27 mouse cellular contexts compared by ENCODE assay signal in genomic region chr6:37665576-37665975, GRCm38 (mm10).
DNase-seq lines count a peak whose midpoint lies in the region; ATAC-seq lines count a peak whose summit lies in the region.
"Had no signal": no experiment of that assay in that cellular context is flagged by ENCODE, and none has a peak within 500 bp of the region (broad histone marks: within the 10 kb centered on the region; RNA-seq: fewer than 3 reads in every experiment).

No protein-coding gene starts in this region.

- H3K27ac ChIP-seq in kidney, embryonic 15.5 days = 0 out of 2 replicates have a peak overlapping the region, but pooled peaks have one; percentile 37
- no peak overlapping the region for H3K27ac ChIP-seq in kidney, embryonic 14.5 days (ENCODE audit: low read depth, low read length)
- H3K27ac ChIP-seq: embryonic facial prominence, embryonic 10.5 days; embryonic facial prominence, embryonic 13.5 days; forebrain, embryonic 12.5 days; forebrain, embryonic 15.5 days; heart, embryonic 15.5 days; hindbrain, embryonic 10.5 days; hindbrain, embryonic 13.5 days had no signal

- no peak overlapping the region for H3K4me2 ChIP-seq in kidney, embryonic 15.5 days
- no peak overlapping the region for H3K4me2 ChIP-seq in kidney, embryonic 14.5 days (replicated peaks; ENCODE audit: low read depth, low read length)
- H3K4me2 ChIP-seq: embryonic facial prominence, embryonic 13.5 days; forebrain, embryonic 12.5 days; forebrain, embryonic 15.5 days; heart, embryonic 12.5 days; heart, embryonic 15.5 days; hindbrain, embryonic 13.5 days had no signal

- peak; percentile 7 for DNase-seq in adrenal gland, postnatal 10 days
- DNase-seq in adrenal gland, adult 18-20 months (ENCODE audit: low spot score in 2 of 2) = no peak
- peak; percentile 21 for DNase-seq in kidney, postnatal 14 days
- DNase-seq in kidney, adult 18-20 months = no peak
- no peak for DNase-seq in layer of hippocampus, postnatal 14 days (ENCODE audit: low spot score in 2 of 2)
- DNase-seq: adrenal gland, adult 2 months; adrenal gland, postnatal 25 days; cerebellum, adult 18-20 months; cerebellum, adult 9-10 months; cerebellum, postnatal 14 days; gastrocnemius, postnatal 25 days; heart, adult 18-20 months; heart, postnatal 10 days; heart, postnatal 36 days had no signal

- no peak for ATAC-seq in kidney, embryonic 15.5 days (replicated peaks; ENCODE audit: low FRiP score)
- ATAC-seq in kidney, embryonic 14.5 days (ENCODE audit: low FRiP score, low TSS enrichment) = no peak
- ATAC-seq: activated CD4-positive, CD25-positive, alpha-beta regulatory T cell, adult 4 months; forebrain, embryonic 15.5 days; hindbrain, embryonic 16.5 days had no signal

- no peaks in the 10 kb centered on the region for H3K9me3 ChIP-seq in kidney, embryonic 15.5 days (replicated peaks)
- no peaks in the 10 kb centered on the region for H3K9me3 ChIP-seq in kidney, embryonic 14.5 days (ENCODE audit: control insufficient read depth, low read length)
- H3K9me3 ChIP-seq: embryonic facial prominence, embryonic 10.5 days; embryonic facial prominence, embryonic 13.5 days; forebrain, embryonic 12.5 days; forebrain, embryonic 15.5 days; heart, embryonic 12.5 days; heart, embryonic 15.5 days; hindbrain, embryonic 10.5 days; hindbrain, embryonic 13.5 days had no signal

- peaks cover 14% of the 10 kb centered on the region for H3K4me1 ChIP-seq in kidney, embryonic 15.5 days
- H3K4me1 ChIP-seq in kidney, embryonic 14.5 days (ENCODE audit: control insufficient read depth, insufficient read depth, low read length) = peaks cover 3% of the 10 kb centered on the region; the same call in 1 of the 2 replicates
- H3K4me1 ChIP-seq: embryonic facial prominence, embryonic 13.5 days; forebrain, embryonic 12.5 days; forebrain, embryonic 15.5 days; heart, embryonic 15.5 days; hindbrain, embryonic 13.5 days had no signal

- 26% methylated on average over 5 of the region's 5 CpGs for WGBS in kidney, embryonic 15.5 days
- 30% methylated on average over 5 of the region's 5 CpGs for WGBS in kidney, embryonic 14.5 days

- no peaks in the 10 kb centered on the region for H3K27me3 ChIP-seq in kidney, embryonic 15.5 days
- H3K27me3 ChIP-seq in kidney, embryonic 14.5 days (ENCODE audit: control insufficient read depth, insufficient read depth, low read length) = no peaks in the 10 kb centered on the region
- H3K27me3 ChIP-seq: embryonic facial prominence, embryonic 13.5 days; forebrain, embryonic 12.5 days; forebrain, embryonic 15.5 days; heart, embryonic 12.5 days; heart, embryonic 15.5 days; hindbrain, embryonic 13.5 days had no signal

- no peak overlapping the region for H3K4me3 ChIP-seq in kidney, embryonic 15.5 days (replicated peaks)
- no peak overlapping the region for H3K4me3 ChIP-seq in kidney, embryonic 14.5 days (ENCODE audit: low read length)
- H3K4me3 ChIP-seq: embryonic facial prominence, embryonic 10.5 days; embryonic facial prominence, embryonic 13.5 days; erythroblast, embryonic 14.5 days; forebrain, embryonic 12.5 days; forebrain, embryonic 15.5 days; heart, embryonic 12.5 days; heart, embryonic 15.5 days; hindbrain, embryonic 10.5 days; hindbrain, embryonic 13.5 days had no signal

- no peak overlapping the region for H3K9ac ChIP-seq in kidney, embryonic 15.5 days
- no peak overlapping the region for H3K9ac ChIP-seq in kidney, embryonic 14.5 days (ENCODE audit: low read depth, low read length)
- H3K9ac ChIP-seq: embryonic facial prominence, embryonic 13.5 days; forebrain, embryonic 12.5 days; forebrain, embryonic 15.5 days; heart, embryonic 12.5 days; heart, embryonic 15.5 days; hindbrain, embryonic 13.5 days had no signal

- no peaks in the 10 kb centered on the region for H3K36me3 ChIP-seq in kidney, embryonic 15.5 days
- H3K36me3 ChIP-seq in kidney, embryonic 14.5 days (ENCODE audit: control insufficient read depth, insufficient read depth, low read length) = no peaks in the 10 kb centered on the region
- H3K36me3 ChIP-seq: embryonic facial prominence, embryonic 10.5 days; embryonic facial prominence, embryonic 13.5 days; forebrain, embryonic 12.5 days; forebrain, embryonic 15.5 days; heart, embryonic 12.5 days; heart, embryonic 15.5 days; hindbrain, embryonic 10.5 days; hindbrain, embryonic 13.5 days had no signal

Comparison
In these comparisons a context has a peak if more than half of its experiments do, and no peak if none do; other contexts are left out.
1. DNase-seq: peak in adrenal gland, postnatal 10 days (single experiment) and kidney, postnatal 14 days (single experiment); none in adrenal gland, adult 18-20 months (0 of 2), kidney, adult 18-20 months (single experiment) and layer of hippocampus, postnatal 14 days (0 of 2).